Mouse (Mus musculus) liver, postnatal 0 days (tissue): ENCODE measurements around the gene Ubash3a. TPM values are rescaled to one million over a fixed set of nuclear protein-coding genes. Genes with fewer than 3 reads are reported as not detected.

Experiments used
- ATAC-seq: fragments of 200-750 bp; cut with Nextera tagmentation; 2 replicates; pipeline ENCODE4 v1.8.0; 2017; ENCODE audit warnings: mild to moderate bottlenecking, moderate library complexity
- DNase-seq: peaks from one replicate; pipeline ENCODE4 v3.0.0-alpha.2; 2016
- H3K27ac ChIP-seq: fragments of 300-500 bp; sonication (generic); 2 replicates; pipeline ENCODE4 v1.5.1; 2014; ENCODE audit warnings: antibody characterized with exemption, moderate library complexity, mild to moderate bottlenecking, low read depth
- H3K27me3 ChIP-seq: fragments of 300-500 bp; sonication (generic); 2 replicates; pipeline ENCODE4 v1.6.1; 2014; ENCODE audit warnings: low read length, control low read depth, mixed read lengths; ENCODE audit not compliant: insufficient read depth
- H3K36me3 ChIP-seq: fragments of 300-500 bp; sonication (generic); replicated peaks from 2 replicates; pipeline ENCODE4 v1.6.1; 2014; ENCODE audit warnings: mild to moderate bottlenecking, control low read depth, low read length, moderate library complexity, mixed read lengths; ENCODE audit not compliant: insufficient read depth
- H3K4me1 ChIP-seq: fragments of 300-500 bp; sonication (generic); 2 replicates; pipeline ENCODE4 v1.6.1; 2014; ENCODE audit warnings: antibody characterized with exemption, mild to moderate bottlenecking, control low read depth; ENCODE audit not compliant: insufficient read depth
- H3K4me2 ChIP-seq: fragments of 300-500 bp; sonication (generic); 2 replicates; pipeline ENCODE4 v1.6.1; 2014; ENCODE audit warnings: low read depth, mild to moderate bottlenecking, low read length, moderate library complexity, mixed read lengths
- H3K4me3 ChIP-seq: fragments of 300-500 bp; sonication (generic); 2 replicates; pipeline ENCODE4 v1.5.1; 2014; ENCODE audit warnings: low read depth, low read length
- H3K9ac ChIP-seq: fragments of 300-500 bp; sonication (generic); replicated peaks from 2 replicates; pipeline ENCODE4 v1.6.1; 2014; ENCODE audit warnings: mild to moderate bottlenecking, moderate library complexity
- H3K9me3 ChIP-seq: fragments of 300-500 bp; sonication (generic); 2 replicates; pipeline ENCODE4 v1.6.1; 2016; ENCODE audit warnings: mild to moderate bottlenecking, control low read depth, low read length, mixed read lengths
- CTCF ChIP-seq: sonication (generic); IDR thresholded peaks from 2 replicates; pipeline ENCODE4 v1.5.1; 2016; ENCODE audit warnings: antibody characterized with exemption, low read depth
- EP300 ChIP-seq: IDR thresholded peaks from 2 replicates; pipeline ENCODE4 v1.6.1; 2016; ENCODE audit warnings: antibody characterized with exemption, low read depth, mild to moderate bottlenecking
- WGBS: fragments of 180-500 bp; shearing (Covaris S2); extraction: QIAGEN DNeasy Blood & Tissue Kit; methylation state at CpG from one replicate; pipeline ENCODE4 v1.1.7; 2014; ENCODE audit not compliant: insufficient replicate concordance; 5-methylcytosine and 5-hydroxymethylcytosine counted together
- polyA plus RNA-seq: library from polyadenylated mRNA; unstranded; fragments of >200 nt; fragmentation: Nextera tagmentation; extraction: Ambion mirVana; gene quantifications from 2 replicates; pipeline ENCODE4 v1.2.1, GENCODE M21; 2015

The Ubash3a gene
- polyA plus RNA-seq, 1 experiment from 2014 or later, result 4.6 TPM

DNA sequence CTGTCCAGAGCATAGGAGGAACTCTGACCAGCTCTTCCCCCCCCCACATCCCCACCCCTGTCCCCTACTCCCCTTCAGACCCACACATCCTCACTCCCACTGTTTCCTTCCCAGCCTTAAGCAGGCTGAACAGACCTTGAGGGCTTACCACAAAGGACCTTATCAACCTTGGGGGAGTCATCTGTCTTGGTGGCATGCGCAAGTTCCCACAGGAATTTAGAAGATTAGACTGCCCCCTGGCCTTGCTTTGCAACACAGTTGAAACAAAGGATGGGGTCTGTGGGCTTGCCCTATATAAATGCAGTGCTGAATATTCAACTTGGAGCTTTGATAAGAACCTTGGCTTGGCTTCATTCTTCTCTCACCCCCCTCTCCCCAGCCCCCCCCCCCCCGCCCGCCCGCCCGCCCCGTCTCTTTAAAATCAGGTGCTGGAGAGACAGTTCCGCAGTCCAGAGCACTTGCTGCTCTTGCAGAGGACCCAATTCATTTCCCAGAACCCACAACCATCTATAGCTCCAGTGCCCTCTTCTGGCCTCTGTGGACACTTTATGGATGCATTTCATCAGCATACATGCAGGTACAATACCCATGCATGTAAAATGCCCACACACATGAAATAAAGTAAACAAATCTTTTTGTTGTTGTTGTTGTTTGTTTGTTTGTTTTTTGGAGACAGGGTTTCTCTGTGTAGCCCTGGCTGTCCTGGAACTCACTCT is 63.6 kb downstream of the Ubash3a start:
- no peak for DNase-seq
- Histone ChIP-seq H3K4me2 (no peak overlapping the region), H3K36me3 (no peaks in the 10 kb centered on the region), H3K4me1 (peaks cover 4% of the 10 kb centered on the region), H3K4me3 (no peak overlapping the region), H3K27ac (no peak overlapping the region), H3K9me3 (no peaks in the 10 kb centered on the region), H3K9ac (no peak overlapping the region), H3K27me3 (no peaks in the 10 kb centered on the region)
- 27% methylated on average over 2 of the region's 7 CpGs for WGBS
- no peak for ATAC-seq
- TF ChIP-seq EP300 (no peak), CTCF (peak; percentile 31)

DNA sequence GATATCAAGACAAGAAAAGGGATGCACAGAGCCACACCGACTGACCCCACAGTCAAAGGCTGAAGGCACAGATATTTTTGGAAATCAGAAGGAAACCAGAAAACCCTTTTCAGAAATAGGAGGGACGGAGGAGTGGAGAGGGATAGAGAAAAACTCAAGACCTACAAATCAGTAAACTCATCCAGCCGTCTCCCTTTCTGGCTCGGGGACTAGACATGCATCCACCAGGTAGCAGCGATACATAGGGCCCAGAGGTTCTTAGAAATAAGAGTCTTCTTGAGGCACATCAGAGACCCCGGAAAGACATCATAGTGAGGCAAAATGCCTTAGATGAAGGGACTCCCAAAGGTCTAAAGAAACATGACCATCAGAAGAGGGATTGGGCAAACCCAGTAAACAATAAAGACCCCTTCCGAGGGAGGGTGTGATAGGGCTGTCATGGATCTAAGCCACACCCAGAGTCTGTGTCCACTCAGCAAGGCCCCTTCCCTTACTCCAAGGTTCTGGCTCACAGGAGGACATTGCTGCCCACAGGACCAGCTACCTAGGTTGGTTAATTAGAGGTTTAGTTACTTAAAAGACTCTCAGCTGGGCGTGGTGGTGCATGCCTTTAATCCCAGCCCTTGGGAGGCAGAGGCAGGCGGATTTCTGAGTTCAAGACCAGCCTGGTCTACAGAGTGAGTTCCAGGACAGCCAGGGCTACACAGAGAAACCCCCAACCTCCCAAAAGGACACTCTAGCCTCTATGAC is 64.9 kb downstream of the Ubash3a start:
- peaks cover 10% of the 10 kb centered on the region for H3K4me1 ChIP-seq
- H3K9ac ChIP-seq, result no peak overlapping the region
- DNase-seq (no peak), ATAC-seq (no peak)
- no peaks in the 10 kb centered on the region for H3K9me3 ChIP-seq
- no peak for TF ChIP-seq CTCF
- TF ChIP-seq EP300, result no peak
- no peak overlapping the region for H3K27ac ChIP-seq
- H3K4me2 ChIP-seq, result no peak overlapping the region
- no peak overlapping the region for H3K4me3 ChIP-seq
- H3K36me3 ChIP-seq, result no peaks in the 10 kb centered on the region
- 73% methylated on average over 9 of the region's 9 CpGs for WGBS
- no peaks in the 10 kb centered on the region for H3K27me3 ChIP-seq

DNA sequence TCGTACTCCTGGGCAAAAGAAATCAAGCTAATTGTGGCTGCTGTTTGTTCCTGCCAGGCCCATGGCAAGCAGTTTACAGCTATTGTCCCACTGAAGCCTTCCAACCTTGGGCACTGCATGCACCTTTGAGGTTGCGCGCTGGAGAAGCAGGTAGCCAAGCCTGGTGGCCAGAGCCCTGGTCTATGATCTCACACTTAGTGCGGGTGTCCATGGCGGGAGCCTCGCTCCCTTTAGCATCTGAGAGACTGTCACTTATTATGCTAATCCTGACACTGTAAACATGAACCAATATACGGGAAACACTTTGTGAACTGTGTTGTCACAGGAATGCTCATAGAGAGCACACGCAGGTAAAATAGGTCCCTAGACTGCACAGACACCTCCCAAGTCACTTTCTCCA is 66.0 kb downstream of the Ubash3a start:
- no peaks in the 10 kb centered on the region for H3K36me3 ChIP-seq
- DNase-seq (no peak), ATAC-seq (no peak)
- TF ChIP-seq EP300 (no peak), CTCF (no peak)
- no peaks in the 10 kb centered on the region for H3K9me3 ChIP-seq
- no peak overlapping the region for H3K4me2 ChIP-seq
- 87% methylated on average over 8 of the region's 8 CpGs for WGBS
- H3K27me3 ChIP-seq, result no peaks in the 10 kb centered on the region
- no peak overlapping the region for H3K4me3 ChIP-seq
- no peak overlapping the region for H3K27ac ChIP-seq
- H3K4me1 ChIP-seq, result peaks cover 14% of the 10 kb centered on the region
- H3K9ac ChIP-seq, result no peak overlapping the region

DNA sequence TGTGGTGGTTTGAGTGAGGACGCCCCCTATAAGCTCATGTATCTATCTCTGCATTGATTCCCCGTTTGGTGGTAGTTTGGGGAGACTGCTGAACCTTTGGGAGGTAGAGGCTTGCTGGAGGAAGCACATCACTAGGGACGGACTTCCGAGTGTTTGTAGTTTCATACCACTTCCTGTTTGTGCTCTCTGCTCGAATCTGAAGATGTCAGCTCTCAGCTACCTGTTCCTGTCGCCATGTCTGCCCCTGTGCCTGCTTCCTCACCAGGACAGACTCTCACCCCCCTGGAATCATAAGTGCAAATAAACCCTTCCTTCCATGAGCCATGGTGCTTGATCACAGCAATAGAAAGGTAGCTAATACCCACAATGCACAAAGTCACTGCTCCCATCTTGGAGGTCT is 67.5 kb downstream of the Ubash3a start:
- TF ChIP-seq CTCF (no peak), EP300 (no peak)
- Histone ChIP-seq H3K4me2 (no peak overlapping the region), H3K9ac (no peak overlapping the region), H3K27me3 (no peaks in the 10 kb centered on the region), H3K4me1 (peaks cover 14% of the 10 kb centered on the region), H3K4me3 (no peak overlapping the region), H3K27ac (no peak overlapping the region), H3K9me3 (no peaks in the 10 kb centered on the region), H3K36me3 (no peaks in the 10 kb centered on the region)
- 36% methylated on average over 6 of the region's 6 CpGs for WGBS
- ATAC-seq (no peak), DNase-seq (no peak)

GRCm38 (mm10) chr17:31276207-31276921 is 68.7 kb downstream of the Ubash3a start:
- Histone ChIP-seq H3K9me3 (no peaks in the 10 kb centered on the region), H3K4me1 (peaks cover 14% of the 10 kb centered on the region), H3K27me3 (no peaks in the 10 kb centered on the region), H3K36me3 (no peaks in the 10 kb centered on the region), H3K4me2 (peak overlapping the region; percentile 83), H3K27ac (no peak overlapping the region), H3K9ac (peak overlapping the region; percentile 21; the same call in 1 of the 2 replicates), H3K4me3 (peak overlapping the region; percentile 48)
- WGBS, result 38% methylated on average over 9 of the region's 9 CpGs
- ATAC-seq (no peak), DNase-seq (no peak)
- TF ChIP-seq EP300 (no peak), CTCF (no peak)
